Mouse (Mus musculus): ENCODE data around the gene Sh3bp5l. TPM values are rescaled to one million over a fixed set of nuclear protein-coding genes. Genes with fewer than 3 reads are reported as not detected.
"Not testable (repeated sequence)": the region's sequence is repeated elsewhere in the genome, so short reads cannot be mapped to it uniquely, and the experiment has no call there.

The Sh3bp5l gene
- polyA plus RNA-seq, 1 experiment = 16.0 TPM

DNA sequence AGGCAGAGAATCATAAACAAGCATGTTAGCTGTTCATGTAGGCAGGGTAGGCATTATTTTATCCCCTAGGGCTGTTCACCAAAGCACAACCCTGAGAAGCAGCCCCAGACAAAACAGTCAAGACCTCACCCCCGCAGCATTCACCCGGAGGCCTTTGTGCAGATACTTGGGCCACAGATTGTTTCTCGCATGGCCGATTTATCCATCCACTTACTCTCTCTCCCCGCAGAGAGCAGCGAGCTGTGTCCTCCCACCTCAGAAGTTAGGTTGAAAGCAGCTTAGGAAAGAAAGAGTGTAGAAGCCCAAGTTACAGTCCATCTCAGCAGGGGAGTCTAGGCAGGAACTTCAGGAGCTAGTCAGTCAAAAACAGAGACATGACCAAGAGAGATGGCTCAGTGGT, 33.1 kb upstream of the Sh3bp5l start:
- Histone ChIP-seq H3K4me1 (ENCODE audit: control insufficient read depth, insufficient read depth, insufficient read length) (no peaks in the 10 kb centered on the region), H3K36me3 (ENCODE audit: control insufficient read depth, insufficient read depth, low read length) (no peaks in the 10 kb centered on the region), H3K4me3 (ENCODE audit: extremely low read depth, insufficient read depth, insufficient read length) (no peak overlapping the region), H3K27ac (ENCODE audit: insufficient read depth, low read length) (no peak overlapping the region), H3K27me3 (ENCODE audit: control insufficient read depth, insufficient read depth, low read length) (no peaks in the 10 kb centered on the region)
- TF ChIP-seq POLR2A (IDR thresholded peaks at IDR 0.05; ENCODE audit: low read depth, low read length) = no peak
- no peak for TF ChIP-seq CTCF (IDR thresholded peaks at IDR 0.05; ENCODE audit: extremely low read depth, insufficient read depth, insufficient read length, insufficient replicate concordance)
- DNase-seq (ENCODE audit: low read depth in 1 of 2, low spot score in 2 of 2) = no peak
- WGBS = 61% methylated on average over 6 of the region's 6 CpGs

- Histone ChIP-seq H3K4me3 (ENCODE audit: extremely low read depth, insufficient read depth, insufficient read length) (no peak overlapping the region), H3K4me1 (ENCODE audit: control insufficient read depth, insufficient read depth, insufficient read length) (no peaks in the 10 kb centered on the region; the same call in 1 of the 2 replicates), H3K27ac (ENCODE audit: insufficient read depth, low read length) (no peak overlapping the region), H3K27me3 (ENCODE audit: control insufficient read depth, insufficient read depth, low read length) (no peaks in the 10 kb centered on the region), H3K36me3 (ENCODE audit: control insufficient read depth, insufficient read depth, low read length) (no peaks in the 10 kb centered on the region)
- DNase-seq (ENCODE audit: low read depth in 1 of 2, low spot score in 2 of 2) = peak in 1 of 2 experiments; percentile 26
- WGBS = 20% methylated on average over 13 of the region's 13 CpGs
- TF ChIP-seq CTCF (IDR thresholded peaks at IDR 0.05; ENCODE audit: extremely low read depth, insufficient read depth, insufficient read length, insufficient replicate concordance) (peak; percentile 29; the same call in 1 of the 2 replicates), POLR2A (IDR thresholded peaks at IDR 0.05; ENCODE audit: low read depth, low read length) (no peak)
These were observed 29.5 kb upstream of the Sh3bp5l start for GRCm38 (mm10) chr11:58301057-58301456.

DNA sequence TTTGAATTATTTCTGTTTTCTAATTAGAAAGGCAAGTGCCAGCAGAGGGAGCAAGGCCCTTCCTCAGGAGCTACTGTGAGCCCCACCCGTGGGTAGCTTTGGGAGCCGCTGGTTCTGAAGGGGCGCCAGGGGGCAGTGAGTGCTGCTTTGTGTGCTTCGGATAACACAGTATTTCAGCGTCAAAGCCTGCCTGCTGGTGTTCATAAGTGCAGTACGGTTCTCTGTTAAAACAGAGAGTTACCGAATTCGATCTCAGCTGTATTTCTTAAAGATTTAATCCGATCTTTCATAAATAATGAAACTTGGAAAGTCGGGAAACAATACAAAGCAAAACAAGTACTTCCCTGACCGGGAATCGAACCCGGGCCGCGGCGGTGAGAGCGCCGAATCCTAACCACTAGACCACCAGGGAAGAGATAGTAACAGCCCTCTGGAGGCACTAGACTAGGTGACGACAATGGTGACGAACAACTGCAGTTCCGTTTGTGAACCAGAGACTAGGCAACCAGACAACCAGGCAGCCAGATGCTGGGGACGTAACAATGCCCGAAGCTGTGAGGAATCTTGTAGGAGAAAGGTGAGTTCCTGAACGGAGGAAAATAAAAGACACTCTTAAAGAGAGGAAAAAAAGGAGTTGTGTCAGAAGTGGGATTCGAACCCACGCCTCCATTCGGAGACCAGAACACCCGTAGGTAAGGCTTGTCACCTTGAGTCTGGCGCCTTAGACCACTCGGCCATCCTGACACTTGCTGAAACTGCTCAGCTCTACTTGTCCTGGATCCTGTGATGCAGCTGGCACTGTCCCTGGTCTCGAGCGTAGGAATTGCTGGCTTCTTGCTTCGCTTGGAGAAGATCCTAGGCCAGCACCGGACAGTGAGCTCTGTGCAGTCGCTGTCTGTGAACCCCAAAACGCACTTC, 28.4 kb upstream of the Sh3bp5l start:
- Histone ChIP-seq H3K27me3 (ENCODE audit: control insufficient read depth, insufficient read depth, low read length) (no peaks in the 10 kb centered on the region), H3K36me3 (ENCODE audit: control insufficient read depth, insufficient read depth, low read length) (no peaks in the 10 kb centered on the region), H3K4me1 (ENCODE audit: control insufficient read depth, insufficient read depth, insufficient read length) (no peaks in the 10 kb centered on the region; the same call in 1 of the 2 replicates), H3K4me3 (ENCODE audit: extremely low read depth, insufficient read depth, insufficient read length) (peak overlapping the region; percentile 68), H3K27ac (ENCODE audit: insufficient read depth, low read length) (peak overlapping the region; percentile 77)
- DNase-seq (ENCODE audit: low read depth in 1 of 2, low spot score in 2 of 2) = peak; percentile 89 to 93
- TF ChIP-seq CTCF (IDR thresholded peaks at IDR 0.05; ENCODE audit: extremely low read depth, insufficient read depth, insufficient read length, insufficient replicate concordance) (peak; percentile 71; the same call in 1 of the 2 replicates), POLR2A (IDR thresholded peaks at IDR 0.05; ENCODE audit: low read depth, low read length) (no peak)
- WGBS = under 1% methylated on average over 36 of the region's 36 CpGs

DNA sequence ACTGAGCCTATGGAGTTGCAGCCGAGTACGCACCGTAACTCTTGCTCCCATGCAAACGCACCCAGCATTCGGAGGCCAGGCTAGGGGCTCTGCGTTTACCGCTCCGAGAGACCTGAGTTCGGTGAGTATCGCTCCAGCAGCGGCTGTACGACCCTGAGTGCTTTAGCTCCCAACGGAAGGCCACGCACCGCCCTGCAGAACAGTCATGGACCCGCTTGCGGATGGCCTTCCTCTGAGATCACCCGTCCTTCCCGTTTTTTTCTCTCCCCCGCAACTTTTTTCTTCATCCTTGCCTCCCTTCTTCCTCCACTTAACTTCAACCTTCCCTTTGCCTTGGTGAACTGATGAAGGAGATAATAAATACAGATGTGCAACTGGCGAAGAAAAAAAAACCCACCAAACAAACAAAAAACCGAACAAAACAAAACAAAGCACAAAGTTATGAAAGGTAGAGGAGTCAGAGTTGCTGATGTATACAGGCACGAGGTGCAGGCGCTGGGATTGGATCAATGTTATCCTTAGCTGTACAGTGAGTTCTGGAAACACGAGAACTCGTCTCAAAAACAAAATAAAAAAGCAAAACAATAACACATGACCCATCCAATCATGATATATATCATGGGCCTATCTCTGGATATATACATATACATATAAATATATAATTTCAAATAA, 27.6 kb upstream of the Sh3bp5l start:
- WGBS = 3% methylated on average over 26 of the region's 26 CpGs
- TF ChIP-seq POLR2A (IDR thresholded peaks at IDR 0.05; ENCODE audit: low read depth, low read length) (no peak), CTCF (IDR thresholded peaks at IDR 0.05; ENCODE audit: extremely low read depth, insufficient read depth, insufficient read length, insufficient replicate concordance) (no peak)
- no peak for DNase-seq (ENCODE audit: low read depth in 1 of 2, low spot score in 2 of 2)
- H3K27ac ChIP-seq (ENCODE audit: insufficient read depth, low read length) = peak overlapping the region; percentile 77
- no peaks in the 10 kb centered on the region; the same call in 1 of the 2 replicates for H3K4me1 ChIP-seq (ENCODE audit: control insufficient read depth, insufficient read depth, insufficient read length)
- H3K27me3 ChIP-seq (ENCODE audit: control insufficient read depth, insufficient read depth, low read length) = no peaks in the 10 kb centered on the region
- peak overlapping the region; percentile 68 for H3K4me3 ChIP-seq (ENCODE audit: extremely low read depth, insufficient read depth, insufficient read length)
- H3K36me3 ChIP-seq (ENCODE audit: control insufficient read depth, insufficient read depth, low read length) = no peaks in the 10 kb centered on the region

- no peaks in the 10 kb centered on the region; the same call in 1 of the 2 replicates for H3K4me1 ChIP-seq (ENCODE audit: control insufficient read depth, insufficient read depth, insufficient read length)
- no peak for TF ChIP-seq CTCF (IDR thresholded peaks at IDR 0.05; ENCODE audit: extremely low read depth, insufficient read depth, insufficient read length, insufficient replicate concordance)
- no peak for TF ChIP-seq POLR2A (IDR thresholded peaks at IDR 0.05; ENCODE audit: low read depth, low read length)
- no peak overlapping the region for H3K4me3 ChIP-seq (ENCODE audit: extremely low read depth, insufficient read depth, insufficient read length)
- H3K27ac ChIP-seq (ENCODE audit: insufficient read depth, low read length) = no peak overlapping the region
- H3K36me3 ChIP-seq (ENCODE audit: control insufficient read depth, insufficient read depth, low read length) = no peaks in the 10 kb centered on the region
- no peaks in the 10 kb centered on the region for H3K27me3 ChIP-seq (ENCODE audit: control insufficient read depth, insufficient read depth, low read length)
- 63% methylated on average over 7 of the region's 7 CpGs for WGBS
- DNase-seq (ENCODE audit: low read depth in 1 of 2, low spot score in 2 of 2) = no peak
These were observed 26.9 kb upstream of the Sh3bp5l start for GRCm38 (mm10) chr11:58303594-58303993.

GRCm38 (mm10) chr11:58305299-58305698, 25.2 kb upstream of the Sh3bp5l start:
- 94% methylated on average over 8 of the region's 8 CpGs for WGBS
- not testable (repeated sequence) for DNase-seq (ENCODE audit: low read depth in 1 of 2, low spot score in 2 of 2); H3K36me3 ChIP-seq (ENCODE audit: control insufficient read depth, insufficient read depth, low read length); H3K27me3 ChIP-seq (ENCODE audit: control insufficient read depth, insufficient read depth, low read length); H3K27ac ChIP-seq (ENCODE audit: insufficient read depth, low read length); H3K4me1 ChIP-seq (ENCODE audit: control insufficient read depth, insufficient read depth, insufficient read length); H3K4me3 ChIP-seq (ENCODE audit: extremely low read depth, insufficient read depth, insufficient read length)

All from spleen, adult 2 months (tissue).